Mouse (Mus musculus) olfactory bulb, adult 2 months (tissue): ENCODE measurements around the gene Atxn10.

Experiments
- CTCF ChIP-seq: fragments of 200-500 bp; IDR thresholded peaks from 2 replicates; pipeline ENCODE4 v1.5.1; 2012; ENCODE audit warnings: low read depth, mild to moderate bottlenecking, low read length, moderate library complexity; ENCODE audit not compliant: insufficient read depth
- POLR2A ChIP-seq: fragments of 200-500 bp; IDR thresholded peaks from 2 replicates; pipeline ENCODE4 v1.6.1; 2012; ENCODE audit warnings: mild to moderate bottlenecking, low read depth, low read length, moderate library complexity; ENCODE audit not compliant: insufficient read depth

GRCm38 (mm10) chr15:85383477-85383876 lies 47.4 kb downstream of the Atxn10 start:
- TF ChIP-seq CTCF (no peak), POLR2A (no peak)
